Mouse (Mus musculus) heart, embryonic 12.5 days (tissue): ENCODE results near the gene Shc3. TPM values are rescaled to one million over a fixed set of nuclear protein-coding genes. Genes with fewer than 3 reads are reported as not detected.

Experiments used
- ATAC-seq: fragments of 200-750 bp; cut with Nextera tagmentation; 2 replicates; pipeline ENCODE4 v1.8.0; 2017; ENCODE audit warnings: moderate TSS enrichment, moderate library complexity; ENCODE audit not compliant: insufficient number of reproducible peaks, low FRiP score
- H3K27ac ChIP-seq: fragments of 300-500 bp; sonication (generic); 2 replicates; pipeline ENCODE4 v1.5.1; 2016; ENCODE audit warnings: mild to moderate bottlenecking, moderate library complexity; ENCODE audit not compliant: poor library complexity, severe bottlenecking
- H3K27me3 ChIP-seq: fragments of 300-500 bp; sonication (generic); replicated peaks from 2 replicates; pipeline ENCODE4 v1.6.1; 2016; ENCODE audit warnings: mild to moderate bottlenecking, moderate library complexity
- H3K36me3 ChIP-seq: fragments of 300-500 bp; sonication (generic); 2 replicates; pipeline ENCODE4 v1.6.1; 2016; ENCODE audit warnings: mild to moderate bottlenecking, moderate library complexity
- H3K4me1 ChIP-seq: fragments of 300-500 bp; sonication (generic); replicated peaks from 2 replicates; pipeline ENCODE4 v1.6.1; 2016; ENCODE audit warnings: mild to moderate bottlenecking
- H3K4me2 ChIP-seq: fragments of 300-500 bp; sonication (generic); 2 replicates; pipeline ENCODE4 v1.6.1; 2016; ENCODE audit warnings: mild to moderate bottlenecking, moderate library complexity
- H3K4me3 ChIP-seq: fragments of 300-500 bp; sonication (generic); 2 replicates; pipeline ENCODE4 v1.5.1; 2016; ENCODE audit warnings: mild to moderate bottlenecking
- H3K9ac ChIP-seq: fragments of 300-500 bp; sonication (generic); 2 replicates; pipeline ENCODE4 v1.6.1; 2016; ENCODE audit warnings: mild to moderate bottlenecking, moderate library complexity
- H3K9me3 ChIP-seq: fragments of 300-500 bp; sonication (generic); replicated peaks from 2 replicates; pipeline ENCODE4 v1.6.1; 2016; ENCODE audit warnings: mild to moderate bottlenecking, moderate library complexity
- WGBS: fragments of 180-500 bp; shearing (Covaris S2); methylation state at CpG from one replicate; pipeline ENCODE4 v1.1.7; 2016; 5-methylcytosine and 5-hydroxymethylcytosine counted together
- polyA plus RNA-seq: library from polyadenylated mRNA; unstranded; fragments of >200 nt; fragmentation: Nextera tagmentation; extraction: Ambion mirVana; gene quantifications from 2 replicates; pipeline ENCODE4 v1.2.1, GENCODE M21; 2016

The Shc3 gene
- polyA plus RNA-seq, 1 experiment from 2014 or later: 0.26 TPM

- WGBS: 28% methylated on average over 16 of the region's 16 CpGs
- H3K9ac ChIP-seq: no peak overlapping the region
- peaks cover 10% of the 10 kb centered on the region; the same call in 1 of the 2 replicates for H3K4me1 ChIP-seq
- H3K36me3 ChIP-seq: no peaks in the 10 kb centered on the region
- H3K9me3 ChIP-seq: no peaks in the 10 kb centered on the region
- H3K4me2 ChIP-seq: peak overlapping the region; percentile 55
- peak overlapping the region; percentile 18; the same call in 1 of the 2 replicates for H3K4me3 ChIP-seq
- ATAC-seq: 0 out of 2 replicates have a peak, but pooled peaks have one; percentile 39
- H3K27ac ChIP-seq: no peak overlapping the region
- H3K27me3 ChIP-seq: no peaks in the 10 kb centered on the region
Observed at GRCm38 (mm10) chr13:51603221-51603893, 34.1 kb upstream of the Shc3 start.

GRCm38 (mm10) chr13:51602764-51603163 is 33.5 kb upstream of the Shc3 start:
- WGBS: 75% methylated on average over 8 of the region's 8 CpGs
- ATAC-seq: no peak
- H3K4me3 ChIP-seq: no peak overlapping the region
- no peaks in the 10 kb centered on the region for H3K36me3 ChIP-seq
- peak overlapping the region; percentile 55; the same call in 1 of the 2 replicates for H3K4me2 ChIP-seq
- no peaks in the 10 kb centered on the region for H3K9me3 ChIP-seq
- H3K27me3 ChIP-seq: no peaks in the 10 kb centered on the region
- no peak overlapping the region for H3K27ac ChIP-seq
- peaks cover 10% of the 10 kb centered on the region; the same call in 1 of the 2 replicates for H3K4me1 ChIP-seq
- no peak overlapping the region for H3K9ac ChIP-seq

- no peak for ATAC-seq
- Histone ChIP-seq H3K4me1 (peaks cover 11% of the 10 kb centered on the region), H3K9me3 (no peaks in the 10 kb centered on the region), H3K36me3 (no peaks in the 10 kb centered on the region), H3K27me3 (peaks cover 4% of the 10 kb centered on the region; the same call in 1 of the 2 replicates), H3K9ac (no peak overlapping the region), H3K4me3 (no peak overlapping the region), H3K4me2 (no peak overlapping the region), H3K27ac (no peak overlapping the region)
- WGBS: 83% methylated on average over 8 of the region's 8 CpGs
Observed at GRCm38 (mm10) chr13:51600169-51600568, 30.9 kb upstream of the Shc3 start.

- Histone ChIP-seq H3K9me3 (no peaks in the 10 kb centered on the region), H3K4me2 (no peak overlapping the region), H3K9ac (no peak overlapping the region), H3K4me3 (no peak overlapping the region), H3K27me3 (peaks cover 7% of the 10 kb centered on the region; the same call in 1 of the 2 replicates), H3K4me1 (peaks cover 8% of the 10 kb centered on the region; the same call in 1 of the 2 replicates), H3K27ac (no peak overlapping the region), H3K36me3 (no peaks in the 10 kb centered on the region)
- no peak for ATAC-seq
- WGBS: 47% methylated on average over 2 of the region's 2 CpGs
Observed at GRCm38 (mm10) chr13:51598063-51598462, 28.8 kb upstream of the Shc3 start.

- Histone ChIP-seq H3K9ac (no peak overlapping the region), H3K9me3 (no peaks in the 10 kb centered on the region), H3K27me3 (peaks cover 7% of the 10 kb centered on the region; the same call in 1 of the 2 replicates), H3K4me2 (peak overlapping the region; percentile 98), H3K4me1 (peaks cover 7% of the 10 kb centered on the region; the same call in 1 of the 2 replicates), H3K4me3 (no peak overlapping the region), H3K27ac (no peak overlapping the region), H3K36me3 (no peaks in the 10 kb centered on the region)
- 44% methylated on average over 11 of the region's 11 CpGs for WGBS
- no peak for ATAC-seq
Observed at GRCm38 (mm10) chr13:51595404-51595803, 26.2 kb upstream of the Shc3 start.

- H3K27ac ChIP-seq: no peak overlapping the region
- peak overlapping the region; percentile 98 for H3K4me2 ChIP-seq
- peak overlapping the region; percentile 64 for H3K9ac ChIP-seq
- no peak; the same call in 1 of the 2 replicates for ATAC-seq
- no peaks in the 10 kb centered on the region for H3K36me3 ChIP-seq
- peak overlapping the region; percentile 50 for H3K4me3 ChIP-seq
- H3K9me3 ChIP-seq: no peaks in the 10 kb centered on the region
- under 1% methylated on average over 36 of the region's 36 CpGs for WGBS
- peaks cover 7% of the 10 kb centered on the region; the same call in 1 of the 2 replicates for H3K4me1 ChIP-seq
- H3K27me3 ChIP-seq: peaks cover 7% of the 10 kb centered on the region; the same call in 1 of the 2 replicates
Observed at GRCm38 (mm10) chr13:51594656-51595311, 25.6 kb upstream of the Shc3 start.

GRCm38 (mm10) chr13:51588005-51588404 is 18.8 kb upstream of the Shc3 start:
- Histone ChIP-seq H3K27me3 (no peaks in the 10 kb centered on the region), H3K27ac (no peak overlapping the region), H3K4me1 (peaks cover 13% of the 10 kb centered on the region), H3K9me3 (no peaks in the 10 kb centered on the region; the same call in 1 of the 2 replicates), H3K4me2 (peak overlapping the region; percentile 34), H3K9ac (no peak overlapping the region), H3K4me3 (no peak overlapping the region), H3K36me3 (no peaks in the 10 kb centered on the region)
- 33% methylated on average over 4 of the region's 4 CpGs for WGBS
- no peak for ATAC-seq

- Histone ChIP-seq H3K27ac (no peak overlapping the region), H3K9ac (no peak overlapping the region), H3K4me3 (no peak overlapping the region), H3K36me3 (no peaks in the 10 kb centered on the region), H3K27me3 (peaks cover 4% of the 10 kb centered on the region; the same call in 1 of the 2 replicates), H3K9me3 (no peaks in the 10 kb centered on the region; the same call in 1 of the 2 replicates), H3K4me2 (no peak overlapping the region), H3K4me1 (peaks cover 3% of the 10 kb centered on the region; the same call in 1 of the 2 replicates)
- 40% methylated on average over 2 of the region's 2 CpGs for WGBS
- ATAC-seq: no peak
Observed at GRCm38 (mm10) chr13:51582204-51582603, 13.0 kb upstream of the Shc3 start.

GRCm38 (mm10) chr13:51580263-51581044 is 11.2 kb upstream of the Shc3 start:
- 32% methylated on average over 8 of the region's 8 CpGs for WGBS
- Histone ChIP-seq H3K27me3 (peaks cover 4% of the 10 kb centered on the region; the same call in 1 of the 2 replicates), H3K9ac (no peak overlapping the region), H3K4me2 (no peak overlapping the region), H3K4me1 (peaks cover 3% of the 10 kb centered on the region; the same call in 1 of the 2 replicates), H3K9me3 (no peaks in the 10 kb centered on the region; the same call in 1 of the 2 replicates), H3K36me3 (no peaks in the 10 kb centered on the region), H3K27ac (no peak overlapping the region), H3K4me3 (no peak overlapping the region)
- ATAC-seq: no peak

- Histone ChIP-seq H3K4me1 (peaks cover 17% of the 10 kb centered on the region), H3K9me3 (no peaks in the 10 kb centered on the region), H3K36me3 (no peaks in the 10 kb centered on the region), H3K9ac (no peak overlapping the region), H3K27ac (no peak overlapping the region), H3K4me2 (peak overlapping the region; percentile 38), H3K27me3 (peaks cover 12% of the 10 kb centered on the region; the same call in 1 of the 2 replicates), H3K4me3 (no peak overlapping the region)
- peak; percentile 69; the same call in 1 of the 2 replicates for ATAC-seq
- 20% methylated on average over 11 of the region's 11 CpGs for WGBS
Observed at GRCm38 (mm10) chr13:51573849-51574248, 4.6 kb upstream of the Shc3 start.
